Mouse (Mus musculus) forebrain, embryonic 16.5 days (tissue): Measurements from ENCODE around the gene C2cd5. TPM values are rescaled to one million over a fixed set of nuclear protein-coding genes. Genes with fewer than 3 reads are reported as not detected.

Source experiments
- ATAC-seq: fragments of 200-750 bp; cut with Nextera tagmentation; 2 replicates; pipeline ENCODE4 v1.8.0; 2017; ENCODE audit warnings: mild to moderate bottlenecking, moderate library complexity
- H3K27ac ChIP-seq: fragments of 300-500 bp; sonication (generic); 2 replicates; pipeline ENCODE4 v1.5.1; 2014; ENCODE audit warnings: low read length, control low read depth
- H3K27me3 ChIP-seq: fragments of 300-500 bp; sonication (generic); replicated peaks from 2 replicates; pipeline ENCODE4 v1.6.1; 2014; ENCODE audit warnings: low read length; ENCODE audit not compliant: control insufficient read depth, insufficient read depth
- H3K36me3 ChIP-seq: fragments of 300-500 bp; sonication (generic); 2 replicates; pipeline ENCODE4 v1.6.1; 2014; ENCODE audit not compliant: control insufficient read depth, insufficient read depth
- H3K4me1 ChIP-seq: fragments of 300-500 bp; sonication (generic); replicated peaks from 2 replicates; pipeline ENCODE4 v1.6.1; 2014; ENCODE audit warnings: low read length; ENCODE audit not compliant: control insufficient read depth, insufficient read depth
- H3K4me2 ChIP-seq: fragments of 300-500 bp; sonication (generic); 2 replicates; pipeline ENCODE4 v1.6.1; 2014; ENCODE audit warnings: mild to moderate bottlenecking, low read length, control low read depth
- H3K4me3 ChIP-seq: fragments of 300-500 bp; sonication (generic); replicated peaks from 2 replicates; pipeline ENCODE4 v1.5.1; 2014; ENCODE audit warnings: mild to moderate bottlenecking, low read length, control low read depth
- H3K9ac ChIP-seq: fragments of 300-500 bp; sonication (generic); replicated peaks from 2 replicates; pipeline ENCODE4 v1.6.1; 2014; ENCODE audit warnings: low read depth, low read length, control low read depth
- H3K9me3 ChIP-seq: fragments of 300-500 bp; sonication (generic); 2 replicates; pipeline ENCODE4 v1.6.1; 2016; ENCODE audit warnings: low read length; ENCODE audit not compliant: control insufficient read depth
- WGBS: fragments of 180-500 bp; shearing (Covaris S2); extraction: QIAGEN DNeasy Blood & Tissue Kit; methylation state at CpG from one replicate; pipeline ENCODE4 v1.1.7; 2014; 5-methylcytosine and 5-hydroxymethylcytosine counted together
- polyA plus RNA-seq: library from polyadenylated mRNA; unstranded; fragments of >200 nt; fragmentation: Nextera tagmentation; extraction: Ambion mirVana; gene quantifications from 2 replicates; pipeline ENCODE4 v1.2.1, GENCODE M21; 2015

C2cd5 gene
- polyA plus RNA-seq, 1 experiment from 2014 or later, result 53.4 TPM

GRCm38 (mm10) chr6:143049117-143049516, 50.8 kb downstream of the C2cd5 start:
- ATAC-seq, result no peak
- Histone ChIP-seq H3K27ac (no peak overlapping the region), H3K36me3 (peaks cover 14% of the 10 kb centered on the region; the same call in 1 of the 2 replicates), H3K4me2 (no peak overlapping the region), H3K9me3 (no peaks in the 10 kb centered on the region), H3K27me3 (no peaks in the 10 kb centered on the region), H3K4me3 (no peak overlapping the region), H3K4me1 (no peaks in the 10 kb centered on the region), H3K9ac (no peak overlapping the region)
- WGBS, result 92% methylated on average over 2 of the region's 2 CpGs

GRCm38 (mm10) chr6:143047538-143048258, 52.2 kb downstream of the C2cd5 start:
- Histone ChIP-seq H3K4me2 (no peak overlapping the region), H3K36me3 (peaks cover 14% of the 10 kb centered on the region; the same call in 1 of the 2 replicates), H3K27ac (no peak overlapping the region), H3K27me3 (no peaks in the 10 kb centered on the region), H3K4me3 (no peak overlapping the region), H3K4me1 (no peaks in the 10 kb centered on the region), H3K9ac (no peak overlapping the region), H3K9me3 (no peaks in the 10 kb centered on the region)
- ATAC-seq, result no peak
- WGBS, result 84% methylated on average over 15 of the region's 15 CpGs

- H3K4me1 ChIP-seq, result no peaks in the 10 kb centered on the region
- no peak for ATAC-seq
- H3K9me3 ChIP-seq, result no peaks in the 10 kb centered on the region
- H3K4me2 ChIP-seq, result no peak overlapping the region
- WGBS, result 65% methylated on average over 6 of the region's 6 CpGs
- no peak overlapping the region for H3K9ac ChIP-seq
- peaks cover 5% of the 10 kb centered on the region; the same call in 1 of the 2 replicates for H3K36me3 ChIP-seq
- no peak overlapping the region for H3K27ac ChIP-seq
- no peak overlapping the region for H3K4me3 ChIP-seq
- H3K27me3 ChIP-seq, result no peaks in the 10 kb centered on the region
Measured at GRCm38 (mm10) chr6:143041578-143041977, 58.4 kb downstream of the C2cd5 start.

DNA sequence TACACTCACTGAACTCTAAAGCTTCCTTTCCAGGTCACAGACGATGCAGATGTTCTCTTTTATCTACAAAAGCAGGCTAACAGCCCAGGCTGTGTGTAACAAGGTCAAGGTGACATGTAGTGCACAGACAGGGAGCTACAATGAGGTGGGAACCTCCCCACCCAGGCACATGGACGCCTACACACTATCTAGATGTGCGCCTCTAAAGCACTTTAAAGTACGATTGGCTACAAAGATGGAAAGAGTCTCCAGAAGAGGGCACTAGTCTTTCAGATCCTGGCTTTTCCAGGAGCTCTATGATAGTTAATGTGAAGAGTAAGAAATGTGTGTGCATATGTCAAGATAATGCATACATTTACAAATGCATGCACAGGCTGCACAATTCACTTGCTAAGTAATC, 64.7 kb downstream of the C2cd5 start:
- ATAC-seq, result no peak
- Histone ChIP-seq H3K9ac (no peak overlapping the region), H3K4me2 (no peak overlapping the region), H3K27me3 (no peaks in the 10 kb centered on the region), H3K36me3 (peaks cover 27% of the 10 kb centered on the region), H3K9me3 (no peaks in the 10 kb centered on the region), H3K4me1 (no peaks in the 10 kb centered on the region), H3K27ac (no peak overlapping the region), H3K4me3 (no peak overlapping the region)
- WGBS, result 61% methylated on average over 4 of the region's 4 CpGs

- 93% methylated on average over 2 of the region's 2 CpGs for WGBS
- H3K27ac ChIP-seq, result no peak overlapping the region
- H3K4me2 ChIP-seq, result no peak overlapping the region
- no peak overlapping the region for H3K9ac ChIP-seq
- ATAC-seq, result no peak
- no peaks in the 10 kb centered on the region for H3K4me1 ChIP-seq
- no peak overlapping the region for H3K4me3 ChIP-seq
- no peaks in the 10 kb centered on the region for H3K9me3 ChIP-seq
- H3K36me3 ChIP-seq, result peaks cover 30% of the 10 kb centered on the region
- H3K27me3 ChIP-seq, result no peaks in the 10 kb centered on the region
Measured at GRCm38 (mm10) chr6:143034503-143034902, 65.4 kb downstream of the C2cd5 start.

GRCm38 (mm10) chr6:143030521-143030920, 69.4 kb downstream of the C2cd5 start:
- H3K36me3 ChIP-seq, result peaks cover 28% of the 10 kb centered on the region
- no peak overlapping the region for H3K9ac ChIP-seq
- H3K4me2 ChIP-seq, result no peak overlapping the region
- no peaks in the 10 kb centered on the region for H3K4me1 ChIP-seq
- no peak overlapping the region for H3K27ac ChIP-seq
- no peaks in the 10 kb centered on the region for H3K27me3 ChIP-seq
- ATAC-seq, result no peak
- no peaks in the 10 kb centered on the region for H3K9me3 ChIP-seq
- no peak overlapping the region for H3K4me3 ChIP-seq
- 94% methylated on average over 5 of the region's 5 CpGs for WGBS

GRCm38 (mm10) chr6:143027896-143028295, 72.0 kb downstream of the C2cd5 start:
- Histone ChIP-seq H3K4me1 (no peaks in the 10 kb centered on the region), H3K4me2 (no peak overlapping the region), H3K9me3 (no peaks in the 10 kb centered on the region), H3K36me3 (peaks cover 20% of the 10 kb centered on the region), H3K27ac (no peak overlapping the region), H3K9ac (no peak overlapping the region), H3K27me3 (no peaks in the 10 kb centered on the region), H3K4me3 (no peak overlapping the region)
- 92% methylated on average over 4 of the region's 4 CpGs for whole genome bisulfite sequencing
- no peak for ATAC-seq

DNA sequence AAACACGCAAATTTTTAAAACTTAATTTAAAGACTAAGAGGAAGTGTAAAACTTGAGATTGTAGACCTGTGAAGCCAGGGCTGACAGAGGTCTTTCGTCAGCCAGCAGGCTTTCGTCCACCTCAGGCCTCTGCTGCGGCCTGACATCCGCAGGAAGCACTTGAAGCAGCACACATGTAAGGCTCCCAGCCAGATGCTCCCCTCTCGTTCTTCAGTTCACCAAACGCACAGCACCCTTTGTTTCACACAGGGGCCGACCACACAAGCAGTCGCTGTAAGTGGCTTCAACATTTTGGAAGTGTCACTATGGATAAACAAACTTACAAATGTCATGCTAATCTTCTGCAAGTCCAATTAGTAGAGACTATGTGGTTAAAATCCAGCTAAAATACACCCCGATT, 72.5 kb downstream of the C2cd5 start:
- no peak for ATAC-seq
- H3K4me1 ChIP-seq, result no peaks in the 10 kb centered on the region
- H3K4me3 ChIP-seq, result no peak overlapping the region
- H3K9me3 ChIP-seq, result no peaks in the 10 kb centered on the region
- H3K9ac ChIP-seq, result no peak overlapping the region
- no peak overlapping the region for H3K4me2 ChIP-seq
- peaks cover 20% of the 10 kb centered on the region for H3K36me3 ChIP-seq
- WGBS, result 81% methylated on average over 10 of the region's 10 CpGs
- no peak overlapping the region for H3K27ac ChIP-seq
- no peaks in the 10 kb centered on the region for H3K27me3 ChIP-seq

DNA sequence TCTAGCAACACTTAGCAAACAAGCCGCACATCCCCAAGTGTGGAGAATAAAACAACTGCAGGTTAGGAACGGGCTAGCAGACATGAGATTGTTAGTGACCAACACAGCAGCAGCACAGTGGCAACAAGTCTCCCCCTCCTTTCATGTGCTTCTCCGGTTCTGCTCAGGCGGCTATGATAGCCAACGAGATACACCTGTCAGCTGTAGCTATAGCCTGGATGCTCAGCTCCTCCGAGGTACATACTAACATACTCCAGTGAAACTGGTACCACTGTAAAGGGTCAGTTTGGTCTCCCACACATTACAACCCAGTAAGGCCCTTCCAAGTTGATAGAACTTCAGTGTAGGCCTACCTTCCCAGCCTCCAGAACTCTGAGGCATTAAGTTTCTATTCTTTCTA, 76.2 kb downstream of the C2cd5 start:
- H3K36me3 ChIP-seq, result peaks cover 5% of the 10 kb centered on the region; the same call in 1 of the 2 replicates
- H3K9ac ChIP-seq, result no peak overlapping the region
- WGBS, result 96% methylated on average over 6 of the region's 6 CpGs
- no peaks in the 10 kb centered on the region for H3K4me1 ChIP-seq
- H3K9me3 ChIP-seq, result no peaks in the 10 kb centered on the region
- H3K4me3 ChIP-seq, result no peak overlapping the region
- no peaks in the 10 kb centered on the region for H3K27me3 ChIP-seq
- ATAC-seq, result no peak
- no peak overlapping the region for H3K27ac ChIP-seq
- H3K4me2 ChIP-seq, result no peak overlapping the region

- WGBS, result 94% methylated on average over 8 of the region's 8 CpGs
Measured at GRCm38 (mm10) chr6:143021756-143022155, 78.2 kb downstream of the C2cd5 start.

More at GRCm38 (mm10) chr6:143021756-143022155, 78.2 kb downstream of the C2cd5 start:
- H3K4me2 ChIP-seq, result no peak overlapping the region
- H3K4me1 ChIP-seq, result no peaks in the 10 kb centered on the region
- H3K27ac ChIP-seq, result no peak overlapping the region
- no peaks in the 10 kb centered on the region for H3K27me3 ChIP-seq
- H3K9ac ChIP-seq, result no peak overlapping the region
- no peak for ATAC-seq
- no peak overlapping the region for H3K4me3 ChIP-seq
- no peaks in the 10 kb centered on the region; the same call in 1 of the 2 replicates for H3K36me3 ChIP-seq
- H3K9me3 ChIP-seq, result no peaks in the 10 kb centered on the region
